Mouse (Mus musculus) midbrain, postnatal 0 days (tissue): ENCODE results near the gene Rgr. TPM values are rescaled to one million over a fixed set of nuclear protein-coding genes. Genes with fewer than 3 reads are reported as not detected.

Experiments used
- ATAC-seq: fragments of 200-750 bp; cut with Nextera tagmentation; 2 replicates; pipeline ENCODE4 v1.8.0; 2017; ENCODE audit warnings: moderate number of reproducible peaks, mild to moderate bottlenecking, moderate TSS enrichment, moderate library complexity; ENCODE audit not compliant: low FRiP score
- DNase-seq: peaks from one replicate; pipeline ENCODE4 v3.0.0-alpha.2; 2015; ENCODE audit warnings: low spot score
- H3K27ac ChIP-seq: fragments of 300-500 bp; sonication (generic); 2 replicates; pipeline ENCODE4 v1.5.1; 2014; ENCODE audit warnings: low read depth, mild to moderate bottlenecking, low read length, mixed read lengths
- H3K27me3 ChIP-seq: fragments of 300-500 bp; sonication (generic); 2 replicates; pipeline ENCODE4 v1.6.1; 2014; ENCODE audit warnings: low read length, control low read depth, mixed read lengths; ENCODE audit not compliant: insufficient read depth
- H3K36me3 ChIP-seq: fragments of 300-500 bp; sonication (generic); 2 replicates; pipeline ENCODE4 v1.6.1; 2014; ENCODE audit warnings: low read length, control low read depth, mixed read lengths; ENCODE audit not compliant: insufficient read depth
- H3K4me1 ChIP-seq: fragments of 300-500 bp; sonication (generic); 2 replicates; pipeline ENCODE4 v1.6.1; 2014; ENCODE audit warnings: mild to moderate bottlenecking, control low read depth, antibody characterized with exemption, low read length, mixed read lengths; ENCODE audit not compliant: insufficient read depth
- H3K4me2 ChIP-seq: fragments of 300-500 bp; sonication (generic); 2 replicates; pipeline ENCODE4 v1.6.1; 2014; ENCODE audit warnings: low read depth, mild to moderate bottlenecking, low read length, mixed read lengths; ENCODE audit not compliant: poor library complexity, severe bottlenecking
- H3K4me3 ChIP-seq: fragments of 300-500 bp; sonication (generic); 2 replicates; pipeline ENCODE4 v1.5.1; 2014; ENCODE audit warnings: low read depth, mild to moderate bottlenecking, low read length, moderate library complexity
- H3K9ac ChIP-seq: fragments of 300-500 bp; sonication (generic); replicated peaks from 2 replicates; pipeline ENCODE4 v1.6.1; 2014; ENCODE audit warnings: mild to moderate bottlenecking, low read length, moderate library complexity, mixed read lengths; ENCODE audit not compliant: poor library complexity, severe bottlenecking
- H3K9me3 ChIP-seq: fragments of 300-500 bp; sonication (generic); 2 replicates; pipeline ENCODE4 v1.6.1; 2016; ENCODE audit warnings: low read length, control low read depth
- CTCF ChIP-seq: IDR thresholded peaks from 2 replicates; pipeline ENCODE4 v1.5.1; 2016; ENCODE audit warnings: antibody characterized with exemption, mild to moderate bottlenecking
- WGBS: fragments of 180-500 bp; shearing (Covaris S2); extraction: QIAGEN DNeasy Blood & Tissue Kit; methylation state at CpG from one replicate; pipeline ENCODE4 v1.1.7; 2014; 5-methylcytosine and 5-hydroxymethylcytosine counted together
- polyA plus RNA-seq: library from polyadenylated mRNA; unstranded; fragments of >200 nt; fragmentation: Nextera tagmentation; extraction: Ambion mirVana; gene quantifications from 2 replicates; pipeline ENCODE4 v1.2.1, GENCODE M21; 2015
- total RNA-seq: library from RNA; depleted of rRNA; stranded (reverse); fragments of >200 nt; gene quantifications from 2 replicates; pipeline ENCODE4 v1.2.3, GENCODE M21; 2014; rRNA removed

Gene Rgr
- total and polyA plus RNA-seq, 2 experiments from 2014 or later = not detected

DNA sequence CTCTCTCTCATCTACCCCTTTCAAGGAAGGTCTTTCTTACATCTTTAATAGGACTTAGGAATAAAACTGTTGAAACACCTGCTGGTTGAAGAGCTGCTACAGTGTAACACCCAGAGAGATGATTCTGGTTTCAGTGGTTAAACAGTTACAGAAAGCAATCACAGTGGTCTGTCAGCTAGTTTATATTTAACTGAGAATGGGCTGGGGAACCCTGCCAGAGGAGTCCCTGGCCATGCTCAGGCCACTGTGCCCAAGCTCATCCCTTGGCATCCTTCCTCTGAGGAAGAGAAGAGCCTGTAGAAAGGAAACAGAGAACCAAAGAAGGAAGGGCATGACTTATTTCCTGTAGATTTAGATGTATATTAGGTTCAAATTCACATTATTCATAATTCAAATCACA is 59.0 kb downstream of the Rgr start:
- H3K4me3 ChIP-seq = no peak overlapping the region
- no peaks in the 10 kb centered on the region for H3K36me3 ChIP-seq
- no peak for TF ChIP-seq CTCF
- DNase-seq = no peak
- no peaks in the 10 kb centered on the region for H3K4me1 ChIP-seq
- no peak overlapping the region for H3K27ac ChIP-seq
- H3K9me3 ChIP-seq = no peaks in the 10 kb centered on the region
- no peaks in the 10 kb centered on the region for H3K27me3 ChIP-seq
- no peak for ATAC-seq
- H3K9ac ChIP-seq = no peak overlapping the region
- H3K4me2 ChIP-seq = no peak overlapping the region

- 92% methylated on average over 3 of the region's 3 CpGs for WGBS
- Histone ChIP-seq H3K4me1 (no peaks in the 10 kb centered on the region), H3K4me2 (no peak overlapping the region), H3K9me3 (no peaks in the 10 kb centered on the region), H3K9ac (no peak overlapping the region), H3K27me3 (no peaks in the 10 kb centered on the region), H3K27ac (no peak overlapping the region), H3K4me3 (no peak overlapping the region), H3K36me3 (no peaks in the 10 kb centered on the region)
- no peak for ATAC-seq
- no peak for DNase-seq
- no peak for TF ChIP-seq CTCF
Observed at GRCm38 (mm10) chr14:36985693-36986092, 63.1 kb downstream of the Rgr start.

Other genes with a start within 250 kb of the Rgr start
- 81.0 and 85.5 TPM in 2 replicates for gene Ccser2, start 80.2 kb downstream of the Rgr start, total RNA-seq
- gene Ccser2, start 80.2 kb downstream of the Rgr start, polyA plus RNA-seq = 96.3 and 99.1 TPM in 2 replicates
- gene Lrit1, start 5.9 kb upstream of the Rgr start, total RNA-seq = not detected in 2 replicates
- gene Lrit1, start 5.9 kb upstream of the Rgr start, polyA plus RNA-seq = not detected in 2 replicates
- 0.16 TPM in 1 of 2 replicates, not detected in the other for gene Lrit2, start 19.0 kb upstream of the Rgr start, total RNA-seq
- gene Lrit2, start 19.0 kb upstream of the Rgr start, polyA plus RNA-seq = 0.06 and 0.07 TPM in 2 replicates
- 7.4 and 8.0 TPM in 2 replicates for gene Cdhr1, start 49.4 kb upstream of the Rgr start, total RNA-seq
- 6.7 and 7.5 TPM in 2 replicates for gene Cdhr1, start 49.4 kb upstream of the Rgr start, polyA plus RNA-seq
- not detected in 2 replicates for gene 2610528A11Rik, start 65.1 kb upstream of the Rgr start, total RNA-seq
- 0.33 and 0.43 TPM in 2 replicates for gene 2610528A11Rik, start 65.1 kb upstream of the Rgr start, polyA plus RNA-seq
- gene Ghitm, start 86.3 kb upstream of the Rgr start, total RNA-seq = 93.9 and 95.9 TPM in 2 replicates
- gene Ghitm, start 86.3 kb upstream of the Rgr start, polyA plus RNA-seq = 201 and 211 TPM in 2 replicates